Mouse (Mus musculus): ENCODE results near the gene Gga3. TPM values are rescaled to one million over a fixed set of nuclear protein-coding genes. Genes with fewer than 3 reads are reported as not detected.

Gga3 gene
- polyA plus RNA-seq, 1 experiment, result 25.4 TPM

- no peak for DNase-seq (ENCODE audit: low spot score)
Observed at GRCm38 (mm10) chr11:115630532-115631504, 27.0 kb upstream of the Gga3 start.

DNA sequence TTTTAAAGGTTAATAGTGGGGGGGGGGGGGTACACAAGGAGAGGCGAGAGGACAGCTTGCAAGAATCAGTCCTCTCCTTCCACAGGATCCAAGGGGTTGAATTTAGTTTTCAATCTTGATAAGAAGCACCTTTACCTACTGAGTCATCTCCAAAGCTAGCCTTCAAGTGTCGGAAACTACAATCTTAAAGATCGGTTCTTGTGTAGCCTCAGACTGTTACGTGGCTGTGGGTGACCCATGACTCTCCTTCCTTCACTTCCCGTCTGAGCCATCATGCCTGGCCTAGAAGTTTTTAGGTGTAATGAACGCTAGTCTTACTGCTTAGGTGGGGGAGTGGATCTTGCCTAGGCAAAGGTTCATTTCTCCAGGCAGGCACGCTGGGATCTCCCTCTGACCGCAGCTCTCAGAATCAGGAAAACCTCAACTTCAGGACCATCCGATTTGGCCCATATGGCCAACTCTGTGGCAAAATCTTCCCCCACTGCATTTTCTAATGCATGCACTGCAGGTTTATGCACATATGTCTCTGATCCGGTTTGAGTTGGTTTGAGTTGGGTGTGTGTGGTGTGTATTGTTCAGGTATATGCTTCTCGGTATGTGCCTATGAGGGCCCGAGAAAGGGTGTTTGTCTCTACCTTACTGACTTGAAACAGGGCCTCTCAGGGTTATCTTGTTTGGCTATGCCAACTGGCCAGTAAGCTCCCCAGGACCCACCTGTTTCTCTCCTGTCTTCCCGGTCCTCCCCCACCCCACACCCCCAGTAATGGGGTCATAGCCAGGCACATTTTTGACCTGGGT is 26.1 kb upstream of the Gga3 start:
- DNase-seq (ENCODE audit: low spot score), result no peak

DNA sequence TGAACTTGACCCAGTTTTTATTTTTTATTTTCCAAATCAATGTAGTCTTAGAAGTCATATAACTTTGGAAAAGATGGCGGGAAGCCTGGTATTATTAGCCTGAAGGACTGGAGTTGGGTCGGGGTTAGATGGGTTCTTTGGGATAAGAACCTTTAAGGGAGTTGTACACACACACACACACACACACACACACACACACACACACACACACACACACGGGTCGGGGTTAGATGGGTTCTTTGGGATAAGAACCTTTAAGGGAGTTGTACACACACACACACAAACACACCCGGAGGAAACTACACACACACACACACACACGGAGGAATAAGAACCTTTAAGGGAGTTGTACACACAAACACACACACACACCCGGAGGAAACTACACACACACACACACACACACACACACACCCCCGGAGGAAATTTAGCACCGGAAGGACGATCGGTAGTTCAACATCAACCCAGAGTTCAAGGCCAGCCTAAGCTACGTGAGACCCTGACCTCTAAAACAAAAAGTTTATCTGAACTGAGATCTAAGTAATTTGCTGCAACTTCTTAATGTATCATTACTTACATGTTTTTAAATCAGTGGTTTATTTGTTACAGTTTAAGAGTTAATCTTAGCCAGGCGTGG is 24.7 kb upstream of the Gga3 start:
- no peak for DNase-seq (ENCODE audit: low spot score)

DNA sequence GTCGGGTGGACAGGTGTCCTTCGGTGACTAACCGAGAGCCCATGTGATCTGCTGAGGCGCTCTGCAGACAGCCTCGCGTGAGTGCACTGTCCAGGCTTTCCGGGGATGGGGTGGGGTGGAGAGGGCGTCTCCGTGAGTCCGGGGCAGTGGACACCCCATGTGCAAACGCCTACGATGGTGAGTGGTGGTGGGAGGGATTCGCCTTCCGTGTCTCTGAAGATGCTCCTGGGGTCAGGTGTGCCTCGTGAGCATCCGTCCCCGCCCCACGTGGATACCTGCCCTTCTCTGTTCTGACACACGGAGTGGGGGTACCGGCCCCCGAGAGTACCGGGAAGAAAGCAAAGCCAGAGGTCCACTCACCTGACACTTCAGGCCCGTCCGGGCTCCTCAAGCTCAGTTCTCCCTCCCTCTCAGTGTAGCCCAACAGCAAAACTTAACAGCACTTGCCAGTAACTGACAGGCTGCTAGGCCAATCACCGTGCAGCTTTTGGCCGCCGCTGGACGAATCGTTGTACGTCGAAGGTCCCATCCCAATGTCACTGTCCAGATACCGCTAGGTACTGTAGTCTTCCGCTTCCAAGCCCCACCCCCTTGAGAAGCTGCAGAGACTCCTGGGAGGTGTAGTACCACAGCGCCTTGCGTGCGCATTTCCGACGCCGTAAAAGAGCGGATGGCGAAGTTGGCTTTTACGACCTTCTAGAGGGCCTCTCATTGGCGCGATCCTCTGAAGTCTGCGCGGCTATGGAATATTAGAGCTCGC is 24.0 kb upstream of the Gga3 start, which contains the start of gene Slc25a19:
TSS of gene Slc25a19 (minus strand) at position 591 of the 760 bp plus-strand sequence.
- peak; percentile 94 for DNase-seq (ENCODE audit: low spot score)

DNA sequence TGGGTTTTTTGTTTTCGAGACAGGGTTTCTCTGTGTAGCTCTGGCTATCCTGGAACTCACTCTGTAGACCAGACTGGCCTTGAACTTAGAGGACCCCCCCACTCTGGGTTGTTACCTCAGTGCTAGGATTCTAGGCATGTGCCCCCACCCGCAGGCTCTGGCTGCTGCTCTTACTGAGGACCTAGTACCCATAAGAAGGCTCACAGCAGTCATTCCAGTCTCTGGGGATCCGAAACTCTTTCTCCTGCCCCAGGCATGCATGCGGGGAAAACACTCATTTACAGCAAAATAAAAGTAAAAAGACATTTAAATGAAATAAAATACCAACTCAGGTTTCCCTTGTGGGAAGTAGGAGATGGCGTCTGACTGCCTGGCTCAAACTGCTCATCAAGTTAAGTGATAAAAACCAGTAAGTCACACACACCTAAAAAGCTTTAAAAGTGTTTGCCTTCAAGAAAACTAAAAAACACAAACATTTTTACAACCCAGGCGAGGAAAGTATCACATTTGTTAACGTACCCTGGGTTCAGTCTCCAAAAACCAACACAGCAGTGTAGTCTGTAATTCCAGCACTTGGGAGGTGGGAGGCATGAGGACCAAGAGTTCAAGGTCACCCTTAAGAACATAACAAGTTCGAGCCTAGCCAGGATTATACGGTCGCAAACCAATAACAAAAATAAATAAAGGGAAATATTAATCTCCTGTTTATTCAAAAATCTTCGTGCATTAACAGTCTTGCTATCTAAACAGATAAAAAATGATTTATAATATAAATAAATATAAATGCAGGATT is 23.2 kb upstream of the Gga3 start:
- no peak for DNase-seq (ENCODE audit: low spot score)

- DNase-seq (ENCODE audit: low spot score), result no peak
Observed at GRCm38 (mm10) chr11:115625877-115626276, 22.0 kb upstream of the Gga3 start.

- no peak for DNase-seq (ENCODE audit: low spot score)
Observed at GRCm38 (mm10) chr11:115623487-115624070, 19.7 kb upstream of the Gga3 start.

GRCm38 (mm10) chr11:115619949-115620348 is 16.1 kb upstream of the Gga3 start:
- DNase-seq (ENCODE audit: low spot score), result no peak

DNA sequence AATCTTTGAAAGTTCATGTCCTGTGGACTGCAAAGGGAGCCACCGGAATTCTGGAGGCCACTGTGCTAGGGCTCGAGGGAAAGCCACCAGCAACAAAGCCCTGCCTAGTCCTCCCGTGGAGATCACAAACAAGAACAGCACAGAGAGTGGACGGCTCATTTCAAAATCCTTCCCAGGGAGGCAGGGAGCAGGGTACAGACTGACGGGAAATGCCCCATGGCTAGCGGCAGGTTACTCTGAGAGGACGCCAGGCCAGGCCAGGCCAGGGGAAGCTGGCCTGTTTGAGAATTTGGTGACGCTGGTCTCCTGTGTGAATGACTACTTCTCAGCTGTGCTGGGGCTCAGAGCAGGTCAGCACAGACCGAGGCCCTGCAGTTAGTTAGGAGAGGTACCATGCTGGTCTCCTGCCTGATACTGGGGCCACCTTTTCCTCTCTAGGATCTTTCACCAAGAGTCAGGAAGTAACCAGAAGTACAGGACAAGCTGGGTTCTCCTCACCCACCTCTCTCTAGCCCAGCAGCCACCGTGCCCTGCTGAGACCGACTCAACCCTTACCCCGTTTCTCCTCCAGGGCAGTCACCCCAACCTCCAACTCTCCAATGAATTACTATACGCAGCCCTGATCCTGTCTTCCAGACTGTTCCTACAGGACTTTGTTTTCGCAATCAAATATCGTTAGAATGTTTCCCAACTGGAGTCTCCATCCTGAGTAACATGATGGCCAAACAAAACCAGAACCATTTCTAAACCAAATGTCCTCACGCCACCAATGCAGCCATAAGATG is 15.1 kb upstream of the Gga3 start:
- no peak for DNase-seq (ENCODE audit: low spot score)

- no peak for DNase-seq (ENCODE audit: low spot score)
Observed at GRCm38 (mm10) chr11:115618001-115618400, 14.2 kb upstream of the Gga3 start.

DNA sequence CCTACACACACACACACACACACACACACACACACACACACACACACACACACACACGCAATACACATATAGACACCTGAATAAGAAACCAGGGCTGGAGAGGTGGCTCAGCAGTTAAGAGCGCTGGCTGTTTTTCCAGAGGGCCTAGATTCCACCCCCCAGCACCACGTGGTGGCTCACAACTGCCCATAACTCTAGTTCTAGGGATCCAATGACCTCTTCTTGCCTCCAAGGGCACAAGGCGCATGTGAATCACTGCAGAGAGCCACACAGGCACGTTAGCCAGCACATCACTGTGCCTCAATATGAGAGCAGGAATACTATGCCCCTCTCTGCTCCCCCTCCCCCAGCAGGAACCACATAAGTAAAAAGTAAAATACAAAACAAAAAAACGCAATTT is 13.0 kb upstream of the Gga3 start:
- no peak for DNase-seq (ENCODE audit: low spot score)

- DNase-seq (ENCODE audit: low spot score), result no peak
Observed at GRCm38 (mm10) chr11:115616371-115616770, 12.5 kb upstream of the Gga3 start.

- DNase-seq (ENCODE audit: low spot score), result no peak
Observed at GRCm38 (mm10) chr11:115615875-115616274, 12.0 kb upstream of the Gga3 start.

DNA sequence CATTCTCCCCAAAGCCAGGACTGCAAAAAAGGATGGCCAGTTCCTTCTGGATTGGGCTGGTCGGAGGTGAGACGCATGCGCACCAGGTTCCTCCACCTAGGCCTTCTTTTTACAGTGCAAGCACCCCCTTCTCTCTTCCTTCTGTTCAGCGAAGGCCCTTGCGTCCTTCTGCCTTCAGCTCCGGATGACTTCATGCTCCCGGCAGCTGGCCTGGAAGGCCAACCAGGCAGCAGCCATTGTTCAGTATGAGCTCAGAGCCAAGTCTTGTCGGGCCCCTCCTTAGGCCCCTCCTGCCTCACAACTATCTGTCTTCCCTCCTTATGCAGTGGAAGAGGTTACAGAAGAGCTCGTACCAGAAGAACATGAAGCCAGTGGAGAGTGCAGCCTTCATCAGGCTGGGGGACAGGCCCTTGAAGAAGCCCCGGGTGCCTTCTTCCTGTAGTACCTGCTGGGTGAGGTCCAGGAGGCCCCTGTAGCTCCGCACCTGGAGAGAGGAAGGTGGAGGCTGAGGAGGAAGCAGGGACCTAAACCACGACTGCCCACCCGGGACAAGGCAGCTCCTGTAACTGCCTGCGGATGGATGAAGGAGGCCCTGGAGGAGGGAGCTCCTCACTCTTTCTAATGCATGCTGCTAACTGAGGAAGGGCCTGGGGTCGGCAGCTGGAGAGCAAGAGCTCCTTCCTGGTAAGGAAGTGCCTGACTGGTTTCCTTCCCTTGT is 11.4 kb upstream of the Gga3 start:
- DNase-seq (ENCODE audit: low spot score), result no peak

DNA sequence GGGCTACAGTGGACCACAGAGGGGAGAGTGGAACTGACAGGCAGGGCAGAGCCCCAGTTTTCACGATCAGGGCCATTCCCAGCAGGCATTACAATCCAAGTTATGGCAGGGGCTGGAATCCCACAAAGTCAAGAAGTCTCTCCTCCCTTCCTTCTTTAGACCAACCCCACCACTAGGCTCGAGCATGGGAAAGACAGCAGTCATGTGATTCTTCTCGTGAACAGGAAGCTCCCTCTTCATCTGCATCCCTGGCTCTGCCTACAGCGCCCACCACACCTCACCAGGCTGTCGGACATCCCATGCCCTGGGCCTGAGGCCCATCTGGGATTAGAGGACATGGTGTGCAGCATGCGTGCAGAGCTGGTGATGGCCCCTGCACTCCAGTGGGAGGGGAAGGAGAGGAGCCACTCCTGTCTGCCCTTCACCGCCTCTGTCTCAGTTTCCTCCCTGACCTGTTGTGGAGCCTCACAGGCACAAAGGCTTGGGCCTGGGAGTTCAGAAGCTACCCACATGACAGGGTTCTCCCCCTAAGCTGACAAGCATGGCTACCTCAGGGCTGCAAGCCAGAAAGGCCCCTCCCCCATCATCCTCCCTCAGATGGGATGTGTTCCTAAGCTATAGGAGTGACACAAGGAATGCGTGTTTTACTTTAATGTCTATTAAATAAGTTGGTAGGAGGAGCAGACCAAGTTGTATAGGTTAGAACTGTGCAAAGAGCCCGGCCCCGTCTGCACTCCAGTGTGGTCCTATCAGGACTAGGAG is 10.7 kb upstream of the Gga3 start:
- no peak for DNase-seq (ENCODE audit: low spot score)

DNA sequence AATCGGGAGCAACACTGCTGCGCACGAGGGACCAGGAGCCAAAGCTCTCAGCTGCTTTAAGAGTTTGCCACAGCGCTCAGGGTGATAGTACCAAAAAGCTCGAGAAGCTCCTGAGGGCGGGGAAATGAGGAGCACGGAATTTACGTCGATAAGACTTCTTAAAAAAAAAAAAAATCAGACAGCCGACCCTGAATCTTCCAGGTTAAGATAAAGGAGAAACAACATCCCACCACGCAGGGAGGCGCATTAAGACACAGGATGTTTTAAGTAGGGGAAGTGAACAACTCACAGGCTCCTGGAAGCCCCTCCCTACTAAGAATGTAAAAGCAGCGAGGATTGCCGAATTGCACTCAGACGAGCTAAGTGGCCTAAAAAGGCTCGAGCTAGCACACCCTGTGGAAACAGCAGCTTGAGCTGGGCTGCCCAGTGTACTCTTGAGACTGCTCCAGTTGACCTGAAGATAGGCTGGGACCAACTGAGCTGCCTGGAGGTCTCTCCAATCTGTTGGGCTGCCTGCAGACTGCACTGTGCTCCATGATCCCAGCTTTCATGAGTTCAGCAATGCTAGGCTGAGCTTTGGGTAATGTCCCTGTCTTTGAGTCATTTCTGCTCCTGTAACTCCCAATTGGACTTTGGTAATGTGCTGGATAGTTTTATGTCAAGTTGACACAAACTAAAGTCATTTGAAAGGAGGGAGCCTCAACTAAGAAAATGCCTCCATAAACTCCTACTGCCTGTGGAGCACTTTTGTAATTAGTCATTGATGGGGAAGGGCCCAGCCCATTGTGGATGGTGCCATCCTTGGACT is 9.5 kb upstream of the Gga3 start:
- DNase-seq (ENCODE audit: low spot score), result no peak

Data from urinary bladder, adult 2 months (tissue).